Mouse (Mus musculus) layer of hippocampus, adult 18-20 months (tissue): ENCODE results near the gene Zc3h18. TPM values are rescaled to one million over a fixed set of nuclear protein-coding genes. Genes with fewer than 3 reads are reported as not detected.

Experiments
- DNase-seq, 2 experiments: peaks; one replicate each; pipeline ENCODE4 v3.0.0; 2022; ENCODE audit warnings: low spot score in 2 of 2
- total RNA-seq, 2 experiments: library from RNA; stranded (reverse); gene quantifications; 2 replicates each; pipeline ENCODE4 v1.2.3; 2021

Zc3h18 gene
- total RNA-seq, 2 experiments from 2014 or later: 38.8 to 39.5 TPM

GRCm38 (mm10) chr8:122345181-122346095 is 31.0 kb upstream of the Zc3h18 start:
- DNase-seq: no peak

- peak; percentile 66 to 84 for DNase-seq
Observed at GRCm38 (mm10) chr8:122347811-122348552, 28.4 kb upstream of the Zc3h18 start.

GRCm38 (mm10) chr8:122349357-122350297 is 26.8 kb upstream of the Zc3h18 start:
- DNase-seq: no peak

- no peak for DNase-seq
Observed at GRCm38 (mm10) chr8:122350309-122351089, 25.9 kb upstream of the Zc3h18 start.

GRCm38 (mm10) chr8:122354157-122354556 is 22.3 kb upstream of the Zc3h18 start:
- DNase-seq: no peak

- peak in 1 of 2 experiments; percentile 63 for DNase-seq
Observed at GRCm38 (mm10) chr8:122355642-122356606, 20.5 kb upstream of the Zc3h18 start.

GRCm38 (mm10) chr8:122357202-122357601 is 19.2 kb upstream of the Zc3h18 start:
- no peak for DNase-seq

- no peak for DNase-seq
Observed at GRCm38 (mm10) chr8:122357641-122358040, 18.8 kb upstream of the Zc3h18 start.

- no peak for DNase-seq
Observed at GRCm38 (mm10) chr8:122359111-122359775, 17.2 kb upstream of the Zc3h18 start.

GRCm38 (mm10) chr8:122360696-122361416 is 15.6 kb upstream of the Zc3h18 start, which contains the start of gene Trhr2:
Gene Trhr2 (minus strand): TSS chr8:122360746.
- DNase-seq: no peak

GRCm38 (mm10) chr8:122362271-122362670 is 14.1 kb upstream of the Zc3h18 start:
- no peak for DNase-seq

GRCm38 (mm10) chr8:122362967-122363366 is 13.4 kb upstream of the Zc3h18 start:
- no peak for DNase-seq

- no peak for DNase-seq
Observed at GRCm38 (mm10) chr8:122368494-122368893, 7.9 kb upstream of the Zc3h18 start.

- DNase-seq: peak; percentile 16 to 63
Observed at GRCm38 (mm10) chr8:122369665-122370064, 6.7 kb upstream of the Zc3h18 start.

- DNase-seq: no peak
Observed at GRCm38 (mm10) chr8:122371706-122372105, 4.7 kb upstream of the Zc3h18 start.

GRCm38 (mm10) chr8:122375320-122375719 is 1.1 kb upstream of the Zc3h18 start:
- DNase-seq: no peak

GRCm38 (mm10) chr8:122375751-122376364 is 551 bp upstream of the Zc3h18 start:
- no peak for DNase-seq
